Mouse (Mus musculus) MEL (cell line): ENCODE data around the gene Lhpp.

Experiments
- CHD2 ChIP-seq: IDR thresholded peaks from 2 replicates; pipeline ENCODE4 v1.6.1; 2011; ENCODE audit warnings: low read length, improper control_type of control experiment
- CTCF ChIP-seq, 3 experiments: IDR thresholded peaks in 2 of 3; conservative IDR thresholded peaks in 1 of 3; 2 replicates each; pipeline ENCODE4 v1.5.1; 2011 to 2012; ENCODE audit warnings: low read length in 3 of 3, low read depth in 2 of 3, mild to moderate bottlenecking in 2 of 3, improper control_type of control experiment in 1 of 3, inconsistent platforms in 1 of 3, mixed read lengths in 1 of 3, moderate library complexity in 1 of 3; ENCODE audit not compliant: control insufficient read depth in 1 of 3, insufficient read depth in 1 of 3, poor library complexity in 1 of 3, severe bottlenecking in 1 of 3
- EP300 ChIP-seq, 2 experiments: IDR thresholded peaks; 2 replicates each; pipeline ENCODE4 v1.6.1; 2011; ENCODE audit warnings: improper control_type of control experiment in 2 of 2, low read length in 2 of 2, low read depth in 1 of 2, mild to moderate bottlenecking in 1 of 2
- ETS1 ChIP-seq: IDR thresholded peaks from 2 replicates; pipeline ENCODE4 v1.6.1; 2012; ENCODE audit warnings: low read depth, mild to moderate bottlenecking, inconsistent platforms, low read length, improper control_type of control experiment, moderate library complexity
- GABPA ChIP-seq: IDR thresholded peaks from 2 replicates; pipeline ENCODE4 v1.6.1; 2012; ENCODE audit warnings: low read depth, mild to moderate bottlenecking, inconsistent platforms, low read length, improper control_type of control experiment, moderate library complexity
- JUND ChIP-seq: IDR thresholded peaks from 2 replicates; pipeline ENCODE4 v1.6.1; 2011; ENCODE audit warnings: low read depth, mild to moderate bottlenecking, improper control_type of control experiment, low read length
- MEF2A ChIP-seq: IDR thresholded peaks from 2 replicates; pipeline ENCODE4 v1.6.1; 2014; ENCODE audit warnings: low read depth, mild to moderate bottlenecking, inconsistent platforms, low read length, improper control_type of control experiment; ENCODE audit not compliant: poor library complexity, insufficient replicate concordance, severe bottlenecking; ENCODE audit errors: extremely low read depth
- MYC ChIP-seq: IDR thresholded peaks from 2 replicates; pipeline ENCODE4 v1.6.1; 2011; ENCODE audit warnings: low read depth, mild to moderate bottlenecking, low read length, improper control_type of control experiment, moderate library complexity
- POLR2A ChIP-seq, 2 experiments: IDR thresholded peaks; 2 replicates each; pipeline ENCODE4 v1.6.1; 2011 to 2012; ENCODE audit warnings: low read length in 2 of 2, mild to moderate bottlenecking in 2 of 2, control low read depth in 1 of 2, improper control_type of control experiment in 1 of 2, low read depth in 1 of 2, moderate library complexity in 1 of 2; ENCODE audit not compliant: control insufficient read depth in 1 of 2, insufficient read depth in 1 of 2, poor library complexity in 1 of 2
- POLR2AphosphoS2 ChIP-seq: IDR thresholded peaks from 2 replicates; pipeline ENCODE4 v1.6.1; 2011; ENCODE audit warnings: low read length, improper control_type of control experiment
- RCOR1 ChIP-seq: IDR thresholded peaks from 2 replicates; pipeline ENCODE4 v1.6.1; 2012; ENCODE audit warnings: low read depth, mild to moderate bottlenecking, inconsistent platforms, low read length, improper control_type of control experiment
- TAL1 ChIP-seq: IDR thresholded peaks from 2 replicates; pipeline ENCODE4 v1.6.1; 2012; ENCODE audit warnings: mild to moderate bottlenecking, inconsistent platforms, low read length, moderate library complexity, mixed read lengths
- USF1 ChIP-seq: IDR thresholded peaks from 2 replicates; pipeline ENCODE4 v1.6.1; 2014; ENCODE audit warnings: low read depth, mild to moderate bottlenecking, inconsistent platforms, low read length, improper control_type of control experiment, moderate library complexity
- USF2 ChIP-seq, 2 experiments: IDR thresholded peaks; 2 replicates each; pipeline ENCODE4 v1.6.1; 2011 to 2012; ENCODE audit warnings: improper control_type of control experiment in 2 of 2, low read length in 2 of 2, borderline replicate concordance in 1 of 2, inconsistent platforms in 1 of 2, low read depth in 1 of 2, mild to moderate bottlenecking in 1 of 2; ENCODE audit not compliant: insufficient read depth in 1 of 2

DNA sequence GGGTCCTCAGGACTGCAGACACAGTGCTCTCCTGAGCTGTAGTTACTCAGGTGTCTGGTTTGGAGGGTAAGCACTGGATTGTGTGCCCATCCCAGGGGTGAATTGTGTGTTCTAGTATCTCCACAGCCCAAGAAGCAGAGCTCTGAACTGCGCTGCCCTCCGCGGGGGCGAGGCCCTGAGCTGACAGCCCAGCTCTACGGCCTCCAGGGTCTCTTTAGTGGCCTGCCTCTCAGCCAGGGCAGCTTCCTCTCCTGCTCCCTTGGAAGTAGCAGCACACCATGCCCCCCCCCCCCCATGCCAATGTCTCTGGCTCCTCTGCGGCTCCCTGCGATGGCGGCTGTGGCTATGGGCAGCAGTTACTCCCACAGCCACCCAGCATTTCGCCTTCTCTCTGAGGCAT, 101.1 kb downstream of the Lhpp start:
- TF ChIP-seq EP300 (IDR thresholded peaks at IDR 0.05; ENCODE audit: low read depth in 1 of 2, low read length in 2 of 2): no peak
- no peak for TF ChIP-seq POLR2A (IDR thresholded peaks at IDR 0.05; ENCODE audit: control insufficient read depth in 1 of 2, insufficient read depth in 1 of 2, low read depth in 1 of 2, low read length in 2 of 2, poor library complexity in 1 of 2)
- no peak for TF ChIP-seq USF2 (IDR thresholded peaks at IDR 0.05; ENCODE audit: borderline replicate concordance in 1 of 2, insufficient read depth in 1 of 2, low read depth in 1 of 2, low read length in 2 of 2)
- no peak for TF ChIP-seq ETS1
- TF ChIP-seq MYC: no peak
- no peak for TF ChIP-seq JUND
- no peak for TF ChIP-seq GABPA
- no peak for TF ChIP-seq CHD2
- TF ChIP-seq POLR2AphosphoS2: no peak
- TF ChIP-seq USF1: no peak
- no peak for TF ChIP-seq MEF2A
- TF ChIP-seq RCOR1: no peak
- no peak for TF ChIP-seq TAL1
- TF ChIP-seq CTCF (IDR thresholded peaks at IDR 0.05 in 2 of 3, conservative IDR thresholded peaks at IDR 0.05 in 1 of 3; ENCODE audit: control insufficient read depth in 1 of 3, insufficient read depth in 1 of 3, low read depth in 2 of 3, low read length in 3 of 3, poor library complexity in 1 of 3, severe bottlenecking in 1 of 3): no peak
